Mouse (Mus musculus) hindbrain, embryonic 13.5 days (tissue): ENCODE measurements at regions not wholly inside any gene's neighbourhood (a gene's known extent, or its start where the extent isn't known, plus 50 kb on each side); places are given as distances from the start of the nearest gene placed in this dataset.
A peak's percentile ranks its signal among the peaks of the same experiment; 100 is the strongest.

ENCODE experiments used
- ATAC-seq: fragments of 200-750 bp; cut with Nextera tagmentation; 2 replicates; pipeline ENCODE4 v1.8.0; 2017; ENCODE audit warnings: moderate TSS enrichment; ENCODE audit not compliant: low FRiP score
- H3K27ac ChIP-seq: fragments of 300-500 bp; sonication (generic); 2 replicates; pipeline ENCODE4 v1.5.1; 2015; ENCODE audit warnings: inconsistent platforms, mild to moderate bottlenecking, moderate library complexity
- H3K27me3 ChIP-seq: fragments of 300-500 bp; sonication (generic); 2 replicates; pipeline ENCODE4 v1.6.1; 2015; ENCODE audit warnings: mild to moderate bottlenecking, inconsistent platforms
- H3K36me3 ChIP-seq: fragments of 300-500 bp; sonication (generic); 2 replicates; pipeline ENCODE4 v1.6.1; 2015; ENCODE audit warnings: mild to moderate bottlenecking, inconsistent platforms
- H3K4me1 ChIP-seq: fragments of 300-500 bp; sonication (generic); replicated peaks from 2 replicates; pipeline ENCODE4 v1.6.1; 2015; ENCODE audit warnings: inconsistent platforms
- H3K4me2 ChIP-seq: fragments of 300-500 bp; sonication (generic); 2 replicates; pipeline ENCODE4 v1.6.1; 2015; ENCODE audit warnings: inconsistent platforms, mild to moderate bottlenecking, moderate library complexity
- H3K4me3 ChIP-seq: fragments of 300-500 bp; sonication (generic); 2 replicates; pipeline ENCODE4 v1.5.1; 2015; ENCODE audit warnings: mild to moderate bottlenecking, inconsistent platforms
- H3K9ac ChIP-seq: fragments of 300-500 bp; sonication (generic); 2 replicates; pipeline ENCODE4 v1.6.1; 2015; ENCODE audit warnings: mild to moderate bottlenecking, inconsistent platforms
- H3K9me3 ChIP-seq: fragments of 300-500 bp; sonication (generic); 2 replicates; pipeline ENCODE4 v1.6.1; 2016; ENCODE audit warnings: inconsistent platforms
- WGBS: fragments of 180-500 bp; shearing (Covaris S2); methylation state at CpG from one replicate; pipeline ENCODE4 v1.1.7; 2015; 5-methylcytosine and 5-hydroxymethylcytosine counted together

- Histone ChIP-seq H3K4me2 (0 out of 2 replicates have a peak overlapping the region, but pooled peaks have one; percentile 13), H3K27ac (no peak overlapping the region), H3K4me3 (no peak overlapping the region), H3K27me3 (peaks cover 16% of the 10 kb centered on the region; the same call in 1 of the 2 replicates), H3K9ac (no peak overlapping the region), H3K36me3 (no peaks in the 10 kb centered on the region), H3K9me3 (no peaks in the 10 kb centered on the region), H3K4me1 (peaks cover 5% of the 10 kb centered on the region; the same call in 1 of the 2 replicates)
- no peak for ATAC-seq
- WGBS = 71% methylated on average over 18 of the region's 18 CpGs
Measured at GRCm38 (mm10) chr8:91948173-91948940, 146.5 kb upstream of the Irx3 start.

GRCm38 (mm10) chr8:91941005-91941404 lies 139.1 kb upstream of the Irx3 start:
- H3K27ac ChIP-seq = no peak overlapping the region
- H3K36me3 ChIP-seq = no peaks in the 10 kb centered on the region
- H3K9ac ChIP-seq = no peak overlapping the region
- peaks cover 16% of the 10 kb centered on the region; the same call in 1 of the 2 replicates for H3K27me3 ChIP-seq
- no peaks in the 10 kb centered on the region for H3K9me3 ChIP-seq
- H3K4me2 ChIP-seq = no peak overlapping the region
- WGBS = 10% methylated on average over 5 of the region's 5 CpGs
- H3K4me3 ChIP-seq = no peak overlapping the region
- ATAC-seq = no peak
- peaks cover 7% of the 10 kb centered on the region for H3K4me1 ChIP-seq

- peaks cover 7% of the 10 kb centered on the region for H3K4me1 ChIP-seq
Measured at GRCm38 (mm10) chr8:91937227-91937626, 135.4 kb upstream of the Irx3 start.

GRCm38 (mm10) chr8:91930520-91930919 lies 128.7 kb upstream of the Irx3 start:
- H3K9me3 ChIP-seq = no peaks in the 10 kb centered on the region
- no peak overlapping the region for H3K9ac ChIP-seq
- H3K4me2 ChIP-seq = no peak overlapping the region
- no peak for ATAC-seq
- H3K27ac ChIP-seq = no peak overlapping the region
- H3K4me1 ChIP-seq = no peaks in the 10 kb centered on the region
- no peaks in the 10 kb centered on the region for H3K36me3 ChIP-seq
- WGBS = 87% methylated on average over 4 of the region's 4 CpGs
- H3K4me3 ChIP-seq = no peak overlapping the region
- H3K27me3 ChIP-seq = peaks cover 24% of the 10 kb centered on the region; the same call in 1 of the 2 replicates

More at GRCm38 (mm10) chr8:91937227-91937626, 135.4 kb upstream of the Irx3 start:
- Histone ChIP-seq H3K27me3 (peaks cover 13% of the 10 kb centered on the region; the same call in 1 of the 2 replicates), H3K4me2 (no peak overlapping the region), H3K9me3 (no peaks in the 10 kb centered on the region), H3K9ac (no peak overlapping the region), H3K4me3 (no peak overlapping the region), H3K36me3 (no peaks in the 10 kb centered on the region), H3K27ac (no peak overlapping the region)
- WGBS = 50% methylated on average over 2 of the region's 2 CpGs
- ATAC-seq = no peak

- no peak overlapping the region for H3K9ac ChIP-seq
- H3K27ac ChIP-seq = no peak overlapping the region
- no peaks in the 10 kb centered on the region for H3K4me1 ChIP-seq
- WGBS = 79% methylated on average over 8 of the region's 8 CpGs
- 0 out of 2 replicates have a peak, but pooled peaks cover 14% of the 10 kb centered on the region for H3K27me3 ChIP-seq
- no peaks in the 10 kb centered on the region for H3K9me3 ChIP-seq
- H3K36me3 ChIP-seq = no peaks in the 10 kb centered on the region
- no peak for ATAC-seq
- no peak overlapping the region for H3K4me3 ChIP-seq
- no peak overlapping the region for H3K4me2 ChIP-seq
Measured at GRCm38 (mm10) chr8:91925968-91926524, 124.2 kb upstream of the Irx3 start.

- Histone ChIP-seq H3K4me1 (no peaks in the 10 kb centered on the region), H3K9ac (no peak overlapping the region), H3K27me3 (0 out of 2 replicates have a peak, but pooled peaks cover 14% of the 10 kb centered on the region), H3K27ac (no peak overlapping the region), H3K9me3 (no peaks in the 10 kb centered on the region), H3K36me3 (no peaks in the 10 kb centered on the region), H3K4me2 (no peak overlapping the region), H3K4me3 (no peak overlapping the region)
- no peak for ATAC-seq
- WGBS = 91% methylated on average over 4 of the region's 4 CpGs
Measured at GRCm38 (mm10) chr8:91924152-91924551, 122.3 kb upstream of the Irx3 start.

GRCm38 (mm10) chr8:91922211-91922874 lies 120.5 kb upstream of the Irx3 start:
- WGBS = 85% methylated on average over 3 of the region's 3 CpGs
- Histone ChIP-seq H3K4me3 (no peak overlapping the region), H3K4me2 (no peak overlapping the region), H3K36me3 (no peaks in the 10 kb centered on the region), H3K27ac (no peak overlapping the region), H3K9me3 (no peaks in the 10 kb centered on the region), H3K9ac (no peak overlapping the region), H3K27me3 (0 out of 2 replicates have a peak, but pooled peaks cover 3% of the 10 kb centered on the region), H3K4me1 (no peaks in the 10 kb centered on the region)
- no peak for ATAC-seq

- Histone ChIP-seq H3K4me2 (no peak overlapping the region), H3K9me3 (no peaks in the 10 kb centered on the region), H3K9ac (no peak overlapping the region), H3K27ac (no peak overlapping the region), H3K36me3 (no peaks in the 10 kb centered on the region), H3K27me3 (peaks cover 8% of the 10 kb centered on the region), H3K4me1 (no peaks in the 10 kb centered on the region), H3K4me3 (no peak overlapping the region)
- no peak for ATAC-seq
- 85% methylated on average over 5 of the region's 5 CpGs for WGBS
Measured at GRCm38 (mm10) chr8:91917834-91918233, 116.0 kb upstream of the Irx3 start.

GRCm38 (mm10) chr8:91913971-91914370 lies 112.1 kb upstream of the Irx3 start:
- WGBS = 93% methylated on average over 5 of the region's 5 CpGs
- no peak overlapping the region for H3K4me2 ChIP-seq
- peaks cover 11% of the 10 kb centered on the region for H3K27me3 ChIP-seq
- H3K4me1 ChIP-seq = peaks cover 11% of the 10 kb centered on the region
- no peak overlapping the region for H3K4me3 ChIP-seq
- no peak overlapping the region for H3K9ac ChIP-seq
- no peaks in the 10 kb centered on the region for H3K9me3 ChIP-seq
- H3K36me3 ChIP-seq = no peaks in the 10 kb centered on the region
- no peak overlapping the region for H3K27ac ChIP-seq
- ATAC-seq = no peak

GRCm38 (mm10) chr8:91913121-91913520 lies 111.3 kb upstream of the Irx3 start:
- H3K4me3 ChIP-seq = no peak overlapping the region
- no peak overlapping the region for H3K27ac ChIP-seq
- 73% methylated on average over 6 of the region's 6 CpGs for WGBS
- no peak overlapping the region for H3K4me2 ChIP-seq
- H3K9me3 ChIP-seq = no peaks in the 10 kb centered on the region
- peaks cover 18% of the 10 kb centered on the region for H3K27me3 ChIP-seq
- no peak overlapping the region for H3K9ac ChIP-seq
- H3K36me3 ChIP-seq = no peaks in the 10 kb centered on the region
- no peak for ATAC-seq
- H3K4me1 ChIP-seq = peaks cover 11% of the 10 kb centered on the region

GRCm38 (mm10) chr8:91909637-91910383 lies 107.9 kb upstream of the Irx3 start:
- no peak for ATAC-seq
- Histone ChIP-seq H3K4me3 (no peak overlapping the region), H3K4me1 (peaks cover 11% of the 10 kb centered on the region), H3K27me3 (peaks cover 20% of the 10 kb centered on the region), H3K4me2 (no peak overlapping the region), H3K9me3 (no peaks in the 10 kb centered on the region), H3K27ac (no peak overlapping the region), H3K9ac (no peak overlapping the region; the same call in 1 of the 2 replicates), H3K36me3 (no peaks in the 10 kb centered on the region)
- WGBS = 48% methylated on average over 14 of the region's 14 CpGs
